Mouse (Mus musculus) megakaryocyte, embryonic 14.5 days (primary cell): ENCODE data around the gene Pkd1l2.

Experiments
- FLI1 ChIP-seq: IDR thresholded peaks from 2 replicates; pipeline ENCODE4 v1.6.1; 2012; ENCODE audit warnings: low read length, inconsistent platforms, mixed read lengths
- GATA1 ChIP-seq: IDR thresholded peaks from 3 replicates; pipeline ENCODE4 v1.6.1; 2012; ENCODE audit warnings: mixed read lengths, low read length, inconsistent platforms, borderline replicate concordance

- TF ChIP-seq FLI1 (no peak), GATA1 (no peak)
Observed at GRCm38 (mm10) chr8:117054146-117054545, 28.1 kb downstream of the Pkd1l2 start.
